Mouse (Mus musculus): ENCODE results near the gene H2afb3. TPM values are rescaled to one million over a fixed set of nuclear protein-coding genes. Genes with fewer than 3 reads are reported as not detected.
"Not testable (repeated sequence)": the region's sequence is repeated elsewhere in the genome, so short reads cannot be mapped to it uniquely, and the experiment has no call there.

H2afb3 gene
- total RNA-seq (2014; fragmentation: Nextera tagmentation) (not detected in 2 replicates), total RNA-seq (2017) (not detected in 2 replicates), polyA plus RNA-seq (2012) (not detected in 2 replicates)

- not testable (repeated sequence) for H3K4me1 ChIP-seq (ENCODE audit: insufficient read depth, low read depth, low read length); H3K27me3 ChIP-seq (ENCODE audit: insufficient read depth, low read length); ATAC-seq (ENCODE audit: extremely low read depth, insufficient number of reproducible peaks, low FRiP score, poor library complexity, severe bottlenecking); H3K36me3 ChIP-seq (replicated peaks); DNase-seq (ENCODE audit: low spot score); H3K4me3 ChIP-seq (ENCODE audit: low read depth, low read length); H3K9me3 ChIP-seq (replicated peaks)
These were observed at the start of gene H2afb3 for GRCm38 (mm10) chrX:120312995-120313394. TSS of gene H2afb3 (minus strand) at chrX:120313095.

GRCm38 (mm10) chrX:120301469-120302175 is 11.3 kb downstream of the H2afb3 start:
- TF ChIP-seq CTCF (IDR thresholded peaks at IDR 0.05; ENCODE audit: low read depth, low read length) (no peak), TAL1 (conservative IDR thresholded peaks at IDR 0.05; ENCODE audit: low read depth, low read length) (no peak), GATA2 (IDR thresholded peaks at IDR 0.05; ENCODE audit: borderline replicate concordance, low read depth, low read length) (no peak), GATA1 (IDR thresholded peaks at IDR 0.05; ENCODE audit: borderline replicate concordance, low read length) (no peak), POLR2AphosphoS5 (IDR thresholded peaks at IDR 0.05; ENCODE audit: insufficient replicate concordance, low read depth, low read length) (no peak)
- Histone ChIP-seq H3K36me3 (replicated peaks) (no peaks in the 10 kb centered on the region), H3K4me3 (ENCODE audit: low read depth, low read length) (no peak overlapping the region), H3K27me3 (ENCODE audit: insufficient read depth, low read length) (no peaks in the 10 kb centered on the region), H3K9me3 (replicated peaks) (no peaks in the 10 kb centered on the region), H3K4me1 (ENCODE audit: insufficient read depth, low read depth, low read length) (no peaks in the 10 kb centered on the region)
- DNase-seq (ENCODE audit: low spot score) (no peak), ATAC-seq (ENCODE audit: extremely low read depth, insufficient number of reproducible peaks, low FRiP score, poor library complexity, severe bottlenecking) (no peak)

- TF ChIP-seq CTCF (IDR thresholded peaks at IDR 0.05; ENCODE audit: low read depth, low read length) = no peak
- no peak for TF ChIP-seq GATA1 (IDR thresholded peaks at IDR 0.05; ENCODE audit: borderline replicate concordance, low read length)
- no peak for TF ChIP-seq POLR2AphosphoS5 (IDR thresholded peaks at IDR 0.05; ENCODE audit: insufficient replicate concordance, low read depth, low read length)
- TF ChIP-seq GATA2 (IDR thresholded peaks at IDR 0.05; ENCODE audit: borderline replicate concordance, low read depth, low read length) = no peak
- TF ChIP-seq TAL1 (conservative IDR thresholded peaks at IDR 0.05; ENCODE audit: low read depth, low read length) = no peak
- Histone ChIP-seq H3K9me3 (replicated peaks) (peaks cover 16% of the 10 kb centered on the region), H3K4me1 (ENCODE audit: insufficient read depth, low read depth, low read length) (no peaks in the 10 kb centered on the region), H3K36me3 (replicated peaks) (no peaks in the 10 kb centered on the region), H3K4me3 (ENCODE audit: low read depth, low read length) (no peak overlapping the region), H3K27me3 (ENCODE audit: insufficient read depth, low read length) (no peaks in the 10 kb centered on the region)
- ATAC-seq (ENCODE audit: extremely low read depth, insufficient number of reproducible peaks, low FRiP score, poor library complexity, severe bottlenecking) = no peak
- no peak for DNase-seq (ENCODE audit: low spot score)
These were observed 19.8 kb downstream of the H2afb3 start for GRCm38 (mm10) chrX:120292832-120293750.

GRCm38 (mm10) chrX:120291696-120292095 is 21.2 kb downstream of the H2afb3 start:
- Histone ChIP-seq H3K9me3 (replicated peaks) (peaks cover 16% of the 10 kb centered on the region), H3K4me3 (ENCODE audit: low read depth, low read length) (no peak overlapping the region), H3K27me3 (ENCODE audit: insufficient read depth, low read length) (no peaks in the 10 kb centered on the region), H3K36me3 (replicated peaks) (no peaks in the 10 kb centered on the region), H3K4me1 (ENCODE audit: insufficient read depth, low read depth, low read length) (no peaks in the 10 kb centered on the region)
- no peak for TF ChIP-seq GATA2 (IDR thresholded peaks at IDR 0.05; ENCODE audit: borderline replicate concordance, low read depth, low read length)
- no peak for TF ChIP-seq TAL1 (conservative IDR thresholded peaks at IDR 0.05; ENCODE audit: low read depth, low read length)
- TF ChIP-seq GATA1 (IDR thresholded peaks at IDR 0.05; ENCODE audit: borderline replicate concordance, low read length) = no peak
- no peak for TF ChIP-seq POLR2AphosphoS5 (IDR thresholded peaks at IDR 0.05; ENCODE audit: insufficient replicate concordance, low read depth, low read length)
- no peak for DNase-seq (ENCODE audit: low spot score)
- no peak for ATAC-seq (ENCODE audit: extremely low read depth, insufficient number of reproducible peaks, low FRiP score, poor library complexity, severe bottlenecking)

GRCm38 (mm10) chrX:120290900-120291280 is 22.0 kb downstream of the H2afb3 start:
- ATAC-seq (ENCODE audit: extremely low read depth, insufficient number of reproducible peaks, low FRiP score, poor library complexity, severe bottlenecking) (no peak), DNase-seq (ENCODE audit: low spot score) (no peak)
- Histone ChIP-seq H3K27me3 (ENCODE audit: insufficient read depth, low read length) (no peaks in the 10 kb centered on the region), H3K4me1 (ENCODE audit: insufficient read depth, low read depth, low read length) (no peaks in the 10 kb centered on the region), H3K9me3 (replicated peaks) (peaks cover 16% of the 10 kb centered on the region), H3K4me3 (ENCODE audit: low read depth, low read length) (no peak overlapping the region), H3K36me3 (replicated peaks) (no peaks in the 10 kb centered on the region)
- no peak for TF ChIP-seq GATA2 (IDR thresholded peaks at IDR 0.05; ENCODE audit: borderline replicate concordance, low read depth, low read length)
- no peak for TF ChIP-seq GATA1 (IDR thresholded peaks at IDR 0.05; ENCODE audit: borderline replicate concordance, low read length)
- TF ChIP-seq TAL1 (conservative IDR thresholded peaks at IDR 0.05; ENCODE audit: low read depth, low read length) = no peak

GRCm38 (mm10) chrX:120290011-120290899 is 22.6 kb downstream of the H2afb3 start, which contains the start of gene Pcdh11x:
TSS of gene Pcdh11x (plus strand) at chrX:120290259.
- ATAC-seq (ENCODE audit: extremely low read depth, insufficient number of reproducible peaks, low FRiP score, poor library complexity, severe bottlenecking) = no peak
- no peak for TF ChIP-seq CTCF (IDR thresholded peaks at IDR 0.05; ENCODE audit: low read depth, low read length)
- no peak for TF ChIP-seq GATA2 (IDR thresholded peaks at IDR 0.05; ENCODE audit: borderline replicate concordance, low read depth, low read length)
- no peak for TF ChIP-seq GATA1 (IDR thresholded peaks at IDR 0.05; ENCODE audit: borderline replicate concordance, low read length)
- TF ChIP-seq TAL1 (conservative IDR thresholded peaks at IDR 0.05; ENCODE audit: low read depth, low read length) = no peak
- no peak for TF ChIP-seq POLR2AphosphoS5 (IDR thresholded peaks at IDR 0.05; ENCODE audit: insufficient replicate concordance, low read depth, low read length)
- Histone ChIP-seq H3K4me1 (ENCODE audit: insufficient read depth, low read depth, low read length) (no peaks in the 10 kb centered on the region), H3K27me3 (ENCODE audit: insufficient read depth, low read length) (no peaks in the 10 kb centered on the region), H3K9me3 (replicated peaks) (peaks cover 16% of the 10 kb centered on the region), H3K4me3 (ENCODE audit: low read depth, low read length) (no peak within 1 kb of the TSS), H3K36me3 (replicated peaks) (no peaks in the 10 kb centered on the region)
- DNase-seq (ENCODE audit: low spot score) = no peak
